Mouse (Mus musculus): ENCODE measurements around the gene Pex12. TPM values are rescaled to one million over a fixed set of nuclear protein-coding genes. Genes with fewer than 3 reads are reported as not detected.
"Not testable (repeated sequence)": the region's sequence is repeated elsewhere in the genome, so short reads cannot be mapped to it uniquely, and the experiment has no call there.

Gene Pex12
- polyA plus RNA-seq, 1 experiment from 2014 or later, result 18.0 TPM

GRCm38 (mm10) chr11:83279691-83280090, 22.7 kb downstream of the Pex12 start:
- H3K9me3 ChIP-seq (replicated peaks), result no peaks in the 10 kb centered on the region
- H3K27me3 ChIP-seq (ENCODE audit: low read depth, poor library complexity, severe bottlenecking), result no peaks in the 10 kb centered on the region
- H3K27ac ChIP-seq (replicated peaks), result no peak overlapping the region
- H3K4me3 ChIP-seq, result no peak overlapping the region
- WGBS, result 83% methylated on average over 6 of the region's 6 CpGs
- no peak for DNase-seq (ENCODE audit: low spot score)
- no peaks in the 10 kb centered on the region for H3K4me1 ChIP-seq
- H3K36me3 ChIP-seq, result no peaks in the 10 kb centered on the region

DNA sequence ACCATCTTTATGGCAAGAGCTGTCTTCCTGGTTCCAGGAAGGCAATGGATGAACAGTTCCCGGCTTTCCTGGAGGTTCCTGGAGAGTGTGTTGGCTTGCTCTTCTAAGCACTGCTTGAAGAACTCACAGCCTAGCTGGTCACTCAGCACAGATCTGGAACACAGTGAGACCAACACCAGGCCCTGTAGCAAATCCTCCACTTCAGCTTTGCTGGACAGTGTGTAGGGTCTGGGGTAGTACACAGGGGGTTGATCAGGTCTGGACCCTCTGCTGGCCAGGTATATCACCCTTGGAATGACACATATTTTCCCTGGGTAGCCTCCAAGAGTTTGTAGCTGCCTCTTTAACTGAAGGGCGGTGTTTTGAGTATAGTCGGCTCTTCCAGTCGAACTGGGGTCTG, 23.4 kb downstream of the Pex12 start:
- Histone ChIP-seq H3K36me3 (no peaks in the 10 kb centered on the region), H3K9me3 (replicated peaks) (no peaks in the 10 kb centered on the region), H3K27me3 (ENCODE audit: low read depth, poor library complexity, severe bottlenecking) (no peaks in the 10 kb centered on the region), H3K4me1 (no peaks in the 10 kb centered on the region), H3K27ac (replicated peaks) (no peak overlapping the region), H3K4me3 (no peak overlapping the region)
- no peak for DNase-seq (ENCODE audit: low spot score)
- 87% methylated on average over 4 of the region's 4 CpGs for WGBS

DNA sequence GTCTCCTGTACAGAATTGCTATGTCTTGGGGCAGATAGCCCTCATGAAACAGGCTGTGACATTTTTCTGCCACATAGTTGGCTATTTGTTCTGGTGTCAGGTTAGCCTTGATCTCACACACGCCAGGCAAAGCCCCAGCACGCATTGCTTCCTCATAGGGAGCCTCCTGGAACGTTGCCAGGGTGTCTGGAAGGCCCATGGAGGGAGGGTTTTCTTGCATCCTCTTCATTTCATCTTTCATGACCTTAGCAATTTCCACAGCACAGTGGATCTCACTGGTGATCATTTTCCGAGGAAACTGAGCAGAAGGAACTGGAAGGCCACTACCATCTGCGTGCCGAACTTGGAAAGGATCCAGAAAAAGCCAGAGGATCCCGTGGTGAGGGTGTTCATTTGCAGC, 26.1 kb downstream of the Pex12 start:
- H3K36me3 ChIP-seq, result no peaks in the 10 kb centered on the region
- H3K4me1 ChIP-seq, result no peaks in the 10 kb centered on the region
- no peak for DNase-seq (ENCODE audit: low spot score)
- H3K4me3 ChIP-seq, result no peak overlapping the region
- H3K9me3 ChIP-seq (replicated peaks), result no peaks in the 10 kb centered on the region
- H3K27ac ChIP-seq (replicated peaks), result no peak overlapping the region
- no peaks in the 10 kb centered on the region for H3K27me3 ChIP-seq (ENCODE audit: low read depth, poor library complexity, severe bottlenecking)
- WGBS, result 81% methylated on average over 7 of the region's 7 CpGs

GRCm38 (mm10) chr11:83271951-83272843, 30.2 kb downstream of the Pex12 start:
- Histone ChIP-seq H3K27me3 (ENCODE audit: low read depth, poor library complexity, severe bottlenecking) (0 out of 2 replicates have a peak, but pooled peaks cover 5% of the 10 kb centered on the region), H3K4me3 (no peak overlapping the region), H3K9me3 (replicated peaks) (no peaks in the 10 kb centered on the region), H3K36me3 (no peaks in the 10 kb centered on the region), H3K4me1 (0 out of 2 replicates have a peak, but pooled peaks cover 5% of the 10 kb centered on the region), H3K27ac (replicated peaks) (no peak overlapping the region)
- WGBS, result 24% methylated on average over 2 of the region's 2 CpGs
- DNase-seq (ENCODE audit: low spot score), result no peak

DNA sequence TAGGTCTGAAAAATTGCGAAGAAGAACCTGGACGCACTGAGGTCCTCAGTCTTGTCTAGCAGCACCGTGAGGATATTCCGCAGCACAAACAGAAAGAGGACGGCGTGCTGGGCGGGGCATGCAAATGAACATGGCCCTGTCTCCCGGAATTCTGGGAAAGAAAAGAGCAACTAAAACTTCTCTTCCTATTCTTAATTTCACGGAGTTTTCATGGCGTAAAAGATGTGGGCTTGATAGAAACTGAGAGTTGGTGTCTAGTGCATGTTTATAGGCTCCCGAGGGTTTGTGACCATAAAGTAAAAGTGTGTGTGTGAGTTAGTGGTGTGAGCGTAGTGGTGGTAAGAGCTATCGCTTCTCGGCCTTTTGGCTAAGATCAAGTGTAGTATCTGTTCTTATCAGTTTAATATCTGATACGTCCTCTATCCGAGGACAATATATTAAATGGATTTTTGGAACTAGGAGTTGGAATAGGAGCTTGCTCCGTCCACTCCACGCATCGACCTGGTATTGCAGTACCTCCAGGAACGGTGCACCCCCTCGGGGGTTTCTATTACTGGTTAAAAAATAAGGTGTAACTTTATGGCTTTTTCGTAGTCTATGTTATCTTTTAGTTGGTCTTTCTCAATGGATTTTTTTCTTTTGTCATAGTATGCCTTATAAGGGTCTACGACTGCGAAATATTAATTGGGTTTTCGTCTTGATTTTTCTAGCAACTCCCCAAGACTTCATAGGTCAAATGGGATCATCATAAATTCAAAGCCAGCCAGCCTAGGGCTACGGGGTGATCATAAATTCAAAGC, 31.0 kb downstream of the Pex12 start:
- Histone ChIP-seq H3K36me3 (no peaks in the 10 kb centered on the region), H3K27me3 (ENCODE audit: low read depth, poor library complexity, severe bottlenecking) (0 out of 2 replicates have a peak, but pooled peaks cover 5% of the 10 kb centered on the region)
- whole genome bisulfite sequencing, result under 1% methylated on average over 26 of the region's 26 CpGs

DNA sequence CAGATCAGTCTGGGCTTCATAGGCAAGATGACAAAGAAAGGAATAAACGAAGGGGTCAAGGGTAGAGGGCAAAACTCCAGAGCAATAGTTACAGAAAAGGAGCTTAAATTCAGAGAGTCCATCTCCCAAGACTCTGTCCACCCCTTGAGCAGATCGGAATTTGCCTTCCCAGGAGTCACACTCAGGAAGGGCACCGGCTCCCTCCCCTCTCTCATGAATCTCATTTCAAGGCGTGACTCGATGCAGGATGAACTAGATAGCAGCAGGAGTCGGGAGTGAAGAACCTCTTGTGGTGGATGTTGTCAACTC, 31.6 kb downstream of the Pex12 start:
- Histone ChIP-seq H3K9me3 (replicated peaks) (no peaks in the 10 kb centered on the region), H3K4me3 (peak overlapping the region; percentile 63), H3K4me1 (0 out of 2 replicates have a peak, but pooled peaks cover 5% of the 10 kb centered on the region), H3K27me3 (ENCODE audit: low read depth, poor library complexity, severe bottlenecking) (0 out of 2 replicates have a peak, but pooled peaks cover 5% of the 10 kb centered on the region), H3K36me3 (no peaks in the 10 kb centered on the region), H3K27ac (replicated peaks) (peak overlapping the region; percentile 98)
- no peak for DNase-seq (ENCODE audit: low spot score)
- 1% methylated on average over 6 of the region's 6 CpGs for WGBS

More for the DNA sequence above, 31.0 kb downstream of the Pex12 start:
- Histone ChIP-seq H3K27ac (replicated peaks) (peak overlapping the region; percentile 98), H3K4me3 (peak overlapping the region; percentile 63), H3K4me1 (0 out of 2 replicates have a peak, but pooled peaks cover 5% of the 10 kb centered on the region), H3K9me3 (replicated peaks) (no peaks in the 10 kb centered on the region)
- peak; percentile 82 for DNase-seq (ENCODE audit: low spot score)

DNA sequence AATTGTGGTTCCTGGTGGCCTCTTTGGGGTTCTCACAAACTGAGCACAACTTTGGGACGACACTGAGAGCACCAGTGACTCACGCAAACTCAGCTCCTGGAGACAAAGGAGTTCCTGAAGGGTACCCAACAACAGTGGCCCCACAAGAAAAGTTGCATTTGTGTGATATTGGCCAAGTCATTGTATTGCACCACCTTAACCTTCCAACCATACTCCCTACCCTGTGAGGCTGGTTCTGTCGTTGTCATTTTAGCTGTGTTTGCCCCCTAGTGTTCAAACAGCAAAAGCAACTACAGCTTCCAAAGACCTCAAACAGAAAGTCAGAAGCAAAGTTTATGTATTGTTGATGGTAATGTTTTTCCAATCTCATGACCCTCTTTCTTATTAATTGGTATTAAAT, 39.2 kb downstream of the Pex12 start:
- H3K36me3 ChIP-seq, result no peaks in the 10 kb centered on the region
- H3K9me3 ChIP-seq (replicated peaks), result no peaks in the 10 kb centered on the region
- no peaks in the 10 kb centered on the region for H3K4me1 ChIP-seq
- 66% methylated on average over 3 of the region's 3 CpGs for WGBS
- no peak for DNase-seq (ENCODE audit: low spot score)
- no peak overlapping the region for H3K4me3 ChIP-seq
- no peaks in the 10 kb centered on the region for H3K27me3 ChIP-seq (ENCODE audit: low read depth, poor library complexity, severe bottlenecking)
- no peak overlapping the region for H3K27ac ChIP-seq (replicated peaks)

DNA sequence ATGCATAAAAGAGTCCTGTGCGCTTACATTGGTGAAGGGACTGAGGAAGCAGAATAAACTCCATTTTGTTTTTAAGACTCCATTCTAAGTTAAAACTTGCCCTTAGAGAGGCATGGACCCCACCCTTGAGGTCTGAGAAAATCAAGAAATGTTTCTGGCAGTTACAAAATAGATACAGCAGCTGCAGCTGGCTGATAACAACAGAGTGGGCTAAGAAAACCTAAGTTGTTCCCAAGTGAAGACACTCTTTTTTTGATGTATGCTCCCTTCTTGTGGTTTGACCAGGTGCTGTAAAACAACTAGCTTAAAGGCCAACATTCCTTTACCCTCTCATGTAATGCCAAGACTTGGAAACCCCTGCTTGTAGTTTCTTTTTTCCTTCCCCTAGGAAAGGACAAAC, 39.7 kb downstream of the Pex12 start:
- Histone ChIP-seq H3K4me1 (no peaks in the 10 kb centered on the region), H3K27me3 (ENCODE audit: low read depth, poor library complexity, severe bottlenecking) (no peaks in the 10 kb centered on the region)

DNA sequence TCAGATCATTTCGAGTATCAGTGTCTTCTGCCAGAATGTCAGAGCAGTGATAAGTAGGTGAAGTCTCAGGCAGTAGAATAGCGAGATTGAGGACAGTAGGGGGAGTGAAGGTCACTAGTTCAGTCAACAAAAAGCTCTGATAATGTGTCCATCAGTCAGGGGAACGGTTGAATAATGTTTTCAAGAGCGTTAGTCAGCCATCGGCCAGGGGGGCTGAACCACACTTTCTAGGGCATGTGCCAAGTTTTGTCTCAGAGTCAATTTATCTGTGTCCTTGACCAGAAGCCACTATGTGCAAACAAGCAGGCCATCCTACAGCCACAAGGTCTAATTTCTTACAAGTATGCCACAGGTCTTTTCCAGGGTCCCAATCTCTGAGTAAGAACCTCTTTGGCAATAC, 45.2 kb downstream of the Pex12 start:
- H3K36me3 ChIP-seq, result not testable (repeated sequence)
- 78% methylated on average over 5 of the region's 5 CpGs for WGBS

More for the DNA sequence above, 39.7 kb downstream of the Pex12 start:
- Histone ChIP-seq H3K9me3 (replicated peaks) (no peaks in the 10 kb centered on the region), H3K27ac (replicated peaks) (no peak overlapping the region), H3K36me3 (no peaks in the 10 kb centered on the region), H3K4me3 (no peak overlapping the region)
- no peak for DNase-seq (ENCODE audit: low spot score)
- 88% methylated on average over 1 of the region's 1 CpGs for WGBS

More for the DNA sequence above, 45.2 kb downstream of the Pex12 start:
- H3K4me1 ChIP-seq; H3K4me3 ChIP-seq; H3K9me3 ChIP-seq (replicated peaks); H3K27me3 ChIP-seq (ENCODE audit: low read depth, poor library complexity, severe bottlenecking); H3K27ac ChIP-seq (replicated peaks); DNase-seq (ENCODE audit: low spot score): not testable (repeated sequence)

Other genes starting within 250 kb of the Pex12 start
- gene Slfn2, start 237.5 kb downstream of the Pex12 start, polyA plus RNA-seq (2016; fragmentation: Nextera tagmentation; extraction: Ambion mirVana), result 0.85 and 1.6 TPM in 2 replicates
- gene Slfn1, start 185.7 kb downstream of the Pex12 start, polyA plus RNA-seq (2016; fragmentation: Nextera tagmentation; extraction: Ambion mirVana), result not detected in 2 replicates
- gene Slfn4, start 127.4 kb downstream of the Pex12 start, polyA plus RNA-seq (2016; fragmentation: Nextera tagmentation; extraction: Ambion mirVana), result not detected in 2 replicates
- gene Slfn3, start 111.3 kb downstream of the Pex12 start, polyA plus RNA-seq (2016; fragmentation: Nextera tagmentation; extraction: Ambion mirVana), result 0.33 and 0.41 TPM in 2 replicates
- 0.12 and 0.21 TPM in 2 replicates for gene Slfn14, start 15.9 kb downstream of the Pex12 start, polyA plus RNA-seq (2016; fragmentation: Nextera tagmentation; extraction: Ambion mirVana)
- 73.5 and 89.6 TPM in 2 replicates for gene Ap2b1, start 3.6 kb downstream of the Pex12 start, polyA plus RNA-seq (2016; fragmentation: Nextera tagmentation; extraction: Ambion mirVana)
- gene Rasl10b, start 106.6 kb upstream of the Pex12 start, polyA plus RNA-seq (2016; fragmentation: Nextera tagmentation; extraction: Ambion mirVana), result 3.9 and 6.5 TPM in 2 replicates
- 0.09 TPM in 1 of 2 replicates, not detected in the other for gene Gas2l2, start 126.9 kb upstream of the Pex12 start, polyA plus RNA-seq (2016; fragmentation: Nextera tagmentation; extraction: Ambion mirVana)
- 0.54 TPM in 1 of 2 replicates, not detected in the other for gene 1700020L24Rik, start 135.1 kb upstream of the Pex12 start, polyA plus RNA-seq (2016; fragmentation: Nextera tagmentation; extraction: Ambion mirVana)
- 1.2 and 1.6 TPM in 2 replicates for gene Mmp28, start 160.5 kb upstream of the Pex12 start, polyA plus RNA-seq (2016; fragmentation: Nextera tagmentation; extraction: Ambion mirVana)
- 11.2 and 12.6 TPM in 2 replicates for gene Taf15, start 170.5 kb upstream of the Pex12 start, polyA plus RNA-seq (2016; fragmentation: Nextera tagmentation; extraction: Ambion mirVana)
- not detected in 2 replicates for gene Heatr9, start 219.6 kb upstream of the Pex12 start, polyA plus RNA-seq (2016; fragmentation: Nextera tagmentation; extraction: Ambion mirVana)
- not detected in 2 replicates for gene Ccl5, start 227.9 kb upstream of the Pex12 start, polyA plus RNA-seq (2016; fragmentation: Nextera tagmentation; extraction: Ambion mirVana)

Measured in midbrain, embryonic 10.5 days (tissue).